Mouse (Mus musculus) forebrain, embryonic 16.5 days (tissue): Measurements from ENCODE around the gene Vmn2r53. TPM values are rescaled to one million over a fixed set of nuclear protein-coding genes. Genes with fewer than 3 reads are reported as not detected.
"Not testable (repeated sequence)": the region's sequence is repeated elsewhere in the genome, so short reads cannot be mapped to it uniquely, and the experiment has no call there.

Experiments used
- ATAC-seq: fragments of 200-750 bp; cut with Nextera tagmentation; 2 replicates; pipeline ENCODE4 v1.8.0; 2017; ENCODE audit warnings: mild to moderate bottlenecking, moderate library complexity
- H3K27ac ChIP-seq: fragments of 300-500 bp; sonication (generic); 2 replicates; pipeline ENCODE4 v1.5.1; 2014; ENCODE audit warnings: low read length, control low read depth
- H3K27me3 ChIP-seq: fragments of 300-500 bp; sonication (generic); replicated peaks from 2 replicates; pipeline ENCODE4 v1.6.1; 2014; ENCODE audit warnings: low read length; ENCODE audit not compliant: control insufficient read depth, insufficient read depth
- H3K36me3 ChIP-seq: fragments of 300-500 bp; sonication (generic); 2 replicates; pipeline ENCODE4 v1.6.1; 2014; ENCODE audit not compliant: control insufficient read depth, insufficient read depth
- H3K4me1 ChIP-seq: fragments of 300-500 bp; sonication (generic); replicated peaks from 2 replicates; pipeline ENCODE4 v1.6.1; 2014; ENCODE audit warnings: low read length; ENCODE audit not compliant: control insufficient read depth, insufficient read depth
- H3K4me2 ChIP-seq: fragments of 300-500 bp; sonication (generic); 2 replicates; pipeline ENCODE4 v1.6.1; 2014; ENCODE audit warnings: mild to moderate bottlenecking, low read length, control low read depth
- H3K4me3 ChIP-seq: fragments of 300-500 bp; sonication (generic); replicated peaks from 2 replicates; pipeline ENCODE4 v1.5.1; 2014; ENCODE audit warnings: mild to moderate bottlenecking, low read length, control low read depth
- H3K9ac ChIP-seq: fragments of 300-500 bp; sonication (generic); replicated peaks from 2 replicates; pipeline ENCODE4 v1.6.1; 2014; ENCODE audit warnings: low read depth, low read length, control low read depth
- H3K9me3 ChIP-seq: fragments of 300-500 bp; sonication (generic); 2 replicates; pipeline ENCODE4 v1.6.1; 2016; ENCODE audit warnings: low read length; ENCODE audit not compliant: control insufficient read depth
- WGBS: fragments of 180-500 bp; shearing (Covaris S2); extraction: QIAGEN DNeasy Blood & Tissue Kit; methylation state at CpG from one replicate; pipeline ENCODE4 v1.1.7; 2014; 5-methylcytosine and 5-hydroxymethylcytosine counted together
- polyA plus RNA-seq: library from polyadenylated mRNA; unstranded; fragments of >200 nt; fragmentation: Nextera tagmentation; extraction: Ambion mirVana; gene quantifications from 2 replicates; pipeline ENCODE4 v1.2.1, GENCODE M21; 2015

Vmn2r53 gene
- polyA plus RNA-seq: 0.01 TPM in 1 of 2 replicates, not detected in the other

GRCm38 (mm10) chr7:12608688-12609087, at the start of gene Vmn2r53:
Gene Vmn2r53, minus strand, starts transcription at chr7:12608788.
- Histone ChIP-seq H3K4me2 (no peak within 1 kb of the TSS), H3K4me1 (no peaks in the 10 kb centered on the region), H3K36me3 (no peaks in the 10 kb centered on the region), H3K27ac (no peak within 1 kb of the TSS), H3K9me3 (peaks cover 5% of the 10 kb centered on the region; the same call in 1 of the 2 replicates), H3K27me3 (no peaks in the 10 kb centered on the region), H3K9ac (no peak within 1 kb of the TSS), H3K4me3 (no peak within 1 kb of the TSS)
- ATAC-seq: no peak

GRCm38 (mm10) chr7:12640219-12640618, 31.6 kb upstream of the Vmn2r53 start, which contains the start of gene Vmn2r54:
Gene Vmn2r54, minus strand, starts transcription at chr7:12640319.
- not testable (repeated sequence) for H3K9me3 ChIP-seq, H3K4me1 ChIP-seq, H3K4me2 ChIP-seq, H3K4me3 ChIP-seq, H3K9ac ChIP-seq, H3K27ac ChIP-seq, H3K36me3 ChIP-seq, ATAC-seq, H3K27me3 ChIP-seq
- 82% methylated on average over 3 of the region's 4 CpGs for WGBS

Other genes starting within 250 kb of the Vmn2r53 start
- gene Vmn1r84, start 239.5 kb downstream of the Vmn2r53 start, polyA plus RNA-seq: not detected in 2 replicates
- gene Zfp551, start 186.0 kb downstream of the Vmn2r53 start, polyA plus RNA-seq: 10.0 and 12.6 TPM in 2 replicates
- 52.7 and 61.5 TPM in 2 replicates for gene Zfp606, start 130.5 kb downstream of the Vmn2r53 start, polyA plus RNA-seq
- not detected in 2 replicates for gene 2900092C05Rik, start 96.3 kb downstream of the Vmn2r53 start, polyA plus RNA-seq
- not detected in 2 replicates for gene Vmn2r54, start 31.5 kb upstream of the Vmn2r53 start, polyA plus RNA-seq
- not detected in 2 replicates for gene Vmn2r55, start 76.2 kb upstream of the Vmn2r53 start, polyA plus RNA-seq
- not detected in 2 replicates for gene Vmn2r56, start 126.2 kb upstream of the Vmn2r53 start, polyA plus RNA-seq
- gene Zscan18, start 194.8 kb upstream of the Vmn2r53 start, polyA plus RNA-seq: 27.9 and 30.9 TPM in 2 replicates
- gene Zfp329, start 210.1 kb upstream of the Vmn2r53 start, polyA plus RNA-seq: 27.5 and 32.1 TPM in 2 replicates
- gene Zfp110, start 226.0 kb upstream of the Vmn2r53 start, polyA plus RNA-seq: 42.0 and 43.0 TPM in 2 replicates